Mouse (Mus musculus) retina, adult 2 months (tissue): Measurements from ENCODE around the gene Gpc6.

Experiments used
- DNase-seq: peaks from one replicate; pipeline ENCODE4 v3.0.0-alpha.2; 2012; ENCODE audit warnings: low read depth, low spot score

Gene Gpc6

GRCm38 (mm10) chr14:117061078-117061477 lies 136.0 kb downstream of the Gpc6 start:
- DNase-seq = no peak

GRCm38 (mm10) chr14:117061527-117061926 lies 136.4 kb downstream of the Gpc6 start:
- DNase-seq = no peak

GRCm38 (mm10) chr14:117068179-117068578 lies 143.1 kb downstream of the Gpc6 start:
- no peak for DNase-seq

GRCm38 (mm10) chr14:117070470-117071085 lies 145.5 kb downstream of the Gpc6 start:
- no peak for DNase-seq

GRCm38 (mm10) chr14:117093586-117093985 lies 168.5 kb downstream of the Gpc6 start:
- no peak for DNase-seq

- no peak for DNase-seq
Measured at GRCm38 (mm10) chr14:117106900-117107299, 181.8 kb downstream of the Gpc6 start.

GRCm38 (mm10) chr14:117113153-117113552 lies 188.0 kb downstream of the Gpc6 start:
- no peak for DNase-seq

- DNase-seq = no peak
Measured at GRCm38 (mm10) chr14:117122036-117122435, 196.9 kb downstream of the Gpc6 start.

- no peak for DNase-seq
Measured at GRCm38 (mm10) chr14:117130334-117130733, 205.2 kb downstream of the Gpc6 start.

- DNase-seq = no peak
Measured at GRCm38 (mm10) chr14:117131324-117131723, 206.2 kb downstream of the Gpc6 start.

- DNase-seq = no peak
Measured at GRCm38 (mm10) chr14:117141077-117141848, 216.1 kb downstream of the Gpc6 start.

- DNase-seq = no peak
Measured at GRCm38 (mm10) chr14:117146089-117146488, 221.0 kb downstream of the Gpc6 start.

GRCm38 (mm10) chr14:117146665-117147064 lies 221.6 kb downstream of the Gpc6 start:
- no peak for DNase-seq

- no peak for DNase-seq
Measured at GRCm38 (mm10) chr14:117151621-117152020, 226.5 kb downstream of the Gpc6 start.

- DNase-seq = no peak
Measured at GRCm38 (mm10) chr14:117155884-117156465, 230.9 kb downstream of the Gpc6 start.

GRCm38 (mm10) chr14:117157426-117157825 lies 232.3 kb downstream of the Gpc6 start:
- DNase-seq = no peak

- no peak for DNase-seq
Measured at GRCm38 (mm10) chr14:117166350-117166749, 241.2 kb downstream of the Gpc6 start.

- no peak for DNase-seq
Measured at GRCm38 (mm10) chr14:117193364-117193763, 268.2 kb downstream of the Gpc6 start.

- no peak for DNase-seq
Measured at GRCm38 (mm10) chr14:117202012-117202411, 276.9 kb downstream of the Gpc6 start.

GRCm38 (mm10) chr14:117203960-117204359 lies 278.8 kb downstream of the Gpc6 start:
- no peak for DNase-seq

GRCm38 (mm10) chr14:117214373-117214772 lies 289.3 kb downstream of the Gpc6 start:
- no peak for DNase-seq

- DNase-seq = no peak
Measured at GRCm38 (mm10) chr14:117226920-117227319, 301.8 kb downstream of the Gpc6 start.

- DNase-seq = no peak
Measured at GRCm38 (mm10) chr14:117230476-117230875, 305.4 kb downstream of the Gpc6 start.
